Mouse (Mus musculus): ENCODE results near the gene Mrpl2.
A peak's percentile ranks its signal among the peaks of the same experiment; 100 is the strongest.

Gene Mrpl2

DNA sequence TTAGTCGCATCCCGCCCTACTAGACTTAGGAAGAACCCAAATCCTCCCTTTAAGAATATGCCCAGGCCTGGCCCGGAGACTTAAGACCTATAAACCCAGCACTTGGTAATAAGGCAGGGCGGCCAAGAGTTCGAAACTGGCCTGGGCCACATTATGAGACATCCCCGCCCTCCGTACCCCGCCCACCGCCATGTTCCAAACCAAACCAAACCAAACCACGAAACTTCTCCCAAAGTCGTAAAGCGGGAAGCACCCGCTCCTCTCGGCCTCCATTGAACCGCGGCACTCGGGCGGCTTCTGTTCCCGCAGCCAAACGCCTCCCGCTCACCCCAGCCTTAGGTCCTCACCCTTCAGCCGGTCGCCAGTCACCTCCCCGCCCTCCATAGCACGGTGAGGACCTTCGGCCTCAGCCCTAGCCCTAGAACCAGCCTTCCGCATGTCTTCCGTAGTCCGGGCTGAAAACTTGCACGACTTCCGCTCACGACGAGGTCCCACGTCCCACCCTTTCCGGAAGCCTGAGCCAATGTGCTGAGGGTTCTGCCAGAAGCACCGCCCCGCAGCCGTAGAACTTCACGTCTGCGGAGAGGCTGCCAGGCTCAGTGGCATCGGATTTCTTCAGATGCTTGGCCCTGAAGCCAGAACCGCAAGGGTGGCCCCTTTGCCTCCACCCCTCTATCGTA lies 28.0 kb downstream of the Mrpl2 start, which contains the start of gene Rrp36:
Gene Rrp36 (minus strand): TSS at position 503 of the 680 bp plus-strand sequence.
- DNase-seq = peak; percentile 75 to 82

DNA sequence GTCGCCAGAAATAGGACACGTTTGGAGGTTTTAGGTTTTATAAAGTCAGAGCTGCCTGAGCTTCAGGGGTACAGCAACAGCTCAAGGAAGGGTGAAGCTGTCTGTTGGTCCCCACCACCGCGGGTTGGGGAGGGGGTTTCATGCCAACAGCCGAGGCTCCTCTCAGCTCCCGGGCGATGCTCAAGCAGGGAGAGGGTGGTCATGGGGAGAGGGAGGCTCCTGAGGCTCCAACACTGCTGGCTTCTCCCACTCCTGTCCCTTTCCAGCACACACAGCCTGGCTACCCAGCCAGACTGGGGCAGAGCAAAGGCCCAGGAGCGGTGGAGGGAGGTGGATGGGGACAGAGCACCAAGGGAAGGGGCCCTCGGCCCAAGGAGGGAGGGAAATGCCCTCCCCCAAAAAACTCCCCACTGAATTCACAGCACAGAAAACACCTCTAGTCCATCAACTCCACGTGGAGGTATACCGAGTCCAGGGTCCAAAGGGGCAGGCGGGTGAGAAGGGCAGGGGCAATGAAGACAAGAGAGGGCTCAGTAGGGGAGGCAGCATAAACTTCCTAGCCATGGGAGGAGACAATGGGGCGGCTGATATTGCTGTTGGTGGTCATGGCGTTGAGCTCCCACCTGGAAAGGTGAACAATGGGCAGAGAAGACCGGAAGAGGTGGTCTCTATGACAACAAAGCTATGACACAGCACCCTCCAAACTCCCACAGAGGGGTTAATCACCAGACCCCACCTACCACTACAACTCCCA lies 28.7 kb downstream of the Mrpl2 start:
- no peak for DNase-seq

DNA sequence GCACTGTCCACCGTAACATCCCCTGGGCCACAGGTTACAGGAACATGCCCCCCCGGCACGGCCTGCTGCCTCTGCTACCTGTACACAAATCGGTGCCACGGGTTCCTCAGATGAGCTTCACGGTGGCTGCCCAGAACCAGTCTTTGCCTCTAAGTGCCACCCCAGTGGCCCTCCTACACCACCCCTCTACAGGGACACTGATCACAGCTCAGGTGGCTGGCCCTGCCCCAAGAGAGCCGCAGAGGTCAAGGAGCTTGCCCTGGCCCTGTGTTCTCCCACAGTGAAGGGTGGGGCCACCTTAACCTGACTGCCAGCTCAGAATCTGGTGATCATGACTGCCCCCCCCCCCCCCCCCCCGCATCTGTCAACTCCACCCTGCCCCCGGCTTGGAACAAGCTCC lies 32.4 kb downstream of the Mrpl2 start, which contains the start of gene Mea1:
Gene Mea1 (plus strand): TSS at position 378 of the 400 bp plus-strand sequence.
- no peak for DNase-seq

DNA sequence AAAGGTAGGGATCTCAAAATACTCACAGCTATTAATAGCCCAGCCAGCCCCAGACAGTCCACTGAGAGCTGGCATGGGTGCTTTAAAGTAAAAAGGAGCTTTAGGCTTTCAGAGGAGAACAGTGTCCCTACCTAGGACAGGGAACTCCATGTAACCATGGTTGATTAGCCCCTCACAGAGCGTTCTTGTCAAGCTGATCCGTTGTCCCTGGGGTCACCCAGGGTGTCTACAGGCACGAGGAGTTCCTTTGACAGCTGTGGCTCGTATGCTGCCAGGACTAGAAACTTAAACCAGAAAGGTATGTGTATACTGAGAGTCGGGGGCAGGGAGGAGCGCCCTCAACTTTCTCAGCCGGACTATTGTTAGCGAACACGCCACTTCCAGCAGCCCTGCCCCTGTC lies 32.9 kb downstream of the Mrpl2 start:
- DNase-seq = no peak

DNA sequence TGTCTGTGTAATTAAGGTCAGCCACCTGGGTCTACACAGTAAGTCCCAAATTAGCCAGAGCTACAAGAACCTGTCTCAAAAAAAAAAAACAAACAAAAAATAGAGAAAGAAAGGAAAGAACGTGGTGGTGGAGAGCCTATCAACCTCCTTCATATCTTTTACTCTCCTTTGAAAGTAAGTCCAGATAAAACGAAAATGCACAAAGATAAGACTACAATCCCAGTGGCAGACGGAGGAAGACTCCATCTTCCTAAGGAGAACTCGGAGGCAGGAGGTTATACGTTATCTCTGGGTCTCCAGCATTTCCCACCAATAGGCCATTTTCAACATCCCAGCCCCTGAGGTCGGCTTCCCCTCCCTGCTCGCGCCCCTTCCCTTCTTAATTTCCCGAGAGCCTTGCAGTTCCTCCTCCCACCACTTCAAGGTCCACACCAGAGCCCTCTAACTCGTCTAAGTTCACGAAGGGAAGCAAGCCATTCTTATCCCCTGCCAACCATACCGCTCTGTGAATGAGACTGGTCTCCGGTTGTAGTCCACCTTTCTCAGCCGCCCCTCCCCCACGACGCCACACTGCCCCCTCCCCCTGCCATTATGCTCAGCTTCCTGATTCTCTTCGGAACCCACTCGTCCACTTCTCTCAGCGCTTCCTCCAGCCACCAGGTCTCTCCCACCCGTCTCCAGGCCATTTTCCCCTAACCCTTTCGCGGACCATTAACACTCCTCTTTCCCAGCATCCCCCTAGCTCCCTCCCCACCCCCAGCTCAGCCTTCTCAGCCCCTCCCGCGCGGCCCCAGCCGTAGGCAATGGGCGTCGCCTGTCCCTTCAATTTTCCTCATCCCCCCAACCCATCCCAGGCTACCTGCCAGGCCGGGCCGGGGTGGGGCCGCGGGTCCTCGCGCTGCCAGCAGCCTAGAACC lies 34.1 kb downstream of the Mrpl2 start:
- DNase-seq = peak; percentile 29 to 43

DNA sequence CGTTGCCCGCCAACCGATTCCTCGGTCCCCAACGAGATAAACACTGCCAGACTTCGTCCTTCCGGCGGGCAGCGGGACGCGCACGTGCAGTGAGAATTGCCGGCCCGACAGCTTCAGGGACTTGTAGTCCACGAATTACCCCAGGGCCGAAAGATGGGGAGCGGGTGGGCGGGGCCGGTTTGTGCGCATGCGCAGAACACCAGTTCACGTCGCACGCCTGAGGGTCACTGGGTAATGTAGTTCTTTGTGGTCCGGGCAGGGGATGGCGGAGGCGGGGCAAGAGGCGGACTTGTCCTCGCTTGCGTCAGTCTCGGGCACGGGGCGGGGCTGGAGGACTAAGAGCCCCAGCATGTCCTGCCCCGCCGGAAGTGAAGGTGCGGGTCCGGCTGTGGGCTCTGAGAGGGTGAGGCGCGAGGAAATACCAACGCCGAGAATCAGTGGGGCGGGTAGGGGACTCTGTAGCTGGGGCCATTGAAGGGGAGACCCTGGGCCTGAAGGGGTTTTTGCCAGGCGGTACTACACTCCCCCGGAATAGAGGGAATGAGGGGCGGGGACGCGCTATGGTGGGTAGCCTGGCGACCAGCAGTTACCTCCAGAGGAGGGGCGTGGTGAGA lies 34.8 kb downstream of the Mrpl2 start, which contains the start of gene Klhdc3:
Gene Klhdc3 (minus strand): TSS at position 155 of the 614 bp plus-strand sequence.
- DNase-seq = peak; percentile 96 to 97

DNA sequence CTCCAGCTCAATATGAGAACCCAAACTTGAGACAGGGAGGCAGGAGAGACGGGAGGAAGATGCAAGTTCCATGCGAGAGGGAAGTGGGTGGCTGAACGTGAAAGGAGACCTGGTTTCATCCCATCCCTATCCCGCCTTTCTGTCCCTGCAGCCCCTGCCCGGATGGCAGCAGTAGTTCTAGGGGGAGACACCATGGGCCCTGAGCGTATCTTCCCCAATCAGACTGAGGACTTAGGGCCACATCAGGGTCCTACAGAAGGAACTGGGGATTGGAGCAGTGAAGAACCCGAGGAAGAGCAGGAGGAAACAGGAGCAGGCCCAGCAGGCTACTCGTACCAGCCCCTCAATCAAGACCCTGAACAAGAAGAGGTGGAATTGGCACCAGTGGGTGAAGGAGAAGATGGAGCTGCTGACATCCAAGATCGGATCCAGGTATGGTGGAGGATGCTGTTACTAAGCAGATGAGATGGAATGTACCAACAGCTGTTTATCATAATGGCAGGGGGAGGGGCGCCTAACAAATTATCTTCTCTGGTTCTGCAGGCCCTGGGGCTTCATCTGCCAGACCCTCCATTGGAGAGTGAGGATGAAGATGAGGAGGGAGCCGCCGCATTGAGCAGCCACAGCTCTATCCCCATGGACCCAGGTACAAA lies 35.6 kb downstream of the Mrpl2 start:
- no peak for DNase-seq

DNA sequence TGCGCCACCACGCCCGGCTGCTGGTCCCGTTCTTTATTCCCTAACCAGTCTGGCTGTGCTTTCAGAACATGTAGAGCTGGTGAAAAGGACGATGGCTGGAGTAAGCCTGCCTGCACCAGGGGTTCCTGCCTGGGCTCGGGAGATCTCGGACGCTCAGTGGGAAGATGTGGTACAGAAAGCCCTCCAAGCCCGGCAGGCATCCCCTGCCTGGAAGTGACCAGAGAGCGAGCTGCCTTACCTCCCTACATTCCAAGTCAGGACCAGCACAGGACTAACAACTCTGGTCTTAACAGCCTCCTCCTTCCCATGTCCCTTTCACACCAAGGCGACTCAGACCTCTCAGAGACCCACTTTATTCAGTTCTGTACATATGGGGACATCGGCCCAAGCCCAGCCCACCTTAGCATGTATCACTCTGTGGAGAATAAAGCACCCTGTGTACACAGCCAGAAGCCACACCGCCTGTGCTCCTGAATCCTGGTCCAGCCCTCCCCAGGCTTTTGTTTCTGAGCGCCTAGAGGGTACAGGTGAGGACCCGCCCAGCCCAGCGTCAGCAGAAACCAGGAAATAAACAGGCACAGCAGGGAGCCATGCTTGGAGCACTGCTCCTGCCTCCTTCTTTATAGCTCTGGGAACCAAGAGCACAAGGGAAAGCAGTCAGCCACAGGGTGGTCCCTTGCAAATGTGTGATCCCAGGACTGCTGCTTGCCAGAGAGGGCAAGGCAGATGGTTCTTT lies 36.8 kb downstream of the Mrpl2 start:
- DNase-seq = no peak

DNA sequence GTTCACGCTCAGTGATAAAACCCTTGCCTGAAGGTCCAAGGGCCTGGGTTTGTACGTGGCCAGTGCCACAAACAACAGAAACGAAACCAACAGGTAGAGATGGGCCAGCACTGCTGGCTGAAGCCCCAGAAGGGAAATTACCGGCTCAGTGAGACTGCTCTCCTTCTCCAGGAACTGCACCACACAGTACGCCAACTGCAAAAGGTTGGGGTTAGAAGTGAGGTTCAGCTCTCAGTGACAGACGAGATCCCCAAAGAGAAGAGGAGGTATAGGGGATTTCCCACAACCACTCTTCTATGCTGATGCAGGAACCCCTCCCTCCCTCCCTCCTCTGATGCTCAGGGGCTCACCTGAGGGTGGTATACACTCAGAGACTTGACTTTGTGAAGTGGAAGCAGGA lies 39.9 kb downstream of the Mrpl2 start:
- no peak for DNase-seq

DNA sequence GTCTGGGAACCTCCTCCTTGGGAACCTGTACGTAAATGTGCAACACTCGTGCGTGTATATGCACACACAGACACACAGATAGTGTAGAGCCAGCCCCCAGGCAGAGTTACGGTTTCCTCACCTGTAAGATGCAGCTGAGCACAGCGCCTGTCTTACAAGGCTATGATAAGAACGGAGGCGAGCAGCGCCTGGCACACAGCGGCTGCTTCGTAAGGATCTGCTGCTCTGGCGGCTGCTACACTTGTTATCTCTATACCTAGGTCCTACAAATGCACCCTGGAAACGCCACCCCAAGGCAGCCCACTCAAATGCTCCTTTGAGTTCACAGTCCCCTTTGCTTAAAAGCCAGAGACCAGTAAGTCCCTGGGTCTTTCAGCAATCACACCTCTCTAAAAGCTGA lies 44.6 kb downstream of the Mrpl2 start:
- no peak for DNase-seq

DNA sequence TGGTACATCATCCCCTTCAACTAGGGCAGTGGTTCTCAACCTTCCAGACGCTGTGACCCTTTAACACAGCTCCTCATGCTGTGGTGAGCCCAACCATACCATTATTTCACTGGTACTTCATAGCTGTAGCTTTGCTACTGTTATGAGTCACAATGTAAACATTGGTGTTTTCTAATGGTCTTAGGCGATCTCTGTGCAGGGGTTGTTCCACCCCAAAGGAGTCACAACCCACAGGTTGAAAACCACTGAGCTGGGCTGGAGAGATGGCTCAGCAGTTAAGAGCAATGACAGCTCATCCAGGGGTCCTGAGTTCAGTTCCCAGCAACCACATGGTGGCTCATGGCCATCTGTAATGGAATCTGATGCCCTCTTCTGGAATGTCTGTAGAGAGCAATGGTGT lies 45.4 kb downstream of the Mrpl2 start:
- no peak for DNase-seq

DNA sequence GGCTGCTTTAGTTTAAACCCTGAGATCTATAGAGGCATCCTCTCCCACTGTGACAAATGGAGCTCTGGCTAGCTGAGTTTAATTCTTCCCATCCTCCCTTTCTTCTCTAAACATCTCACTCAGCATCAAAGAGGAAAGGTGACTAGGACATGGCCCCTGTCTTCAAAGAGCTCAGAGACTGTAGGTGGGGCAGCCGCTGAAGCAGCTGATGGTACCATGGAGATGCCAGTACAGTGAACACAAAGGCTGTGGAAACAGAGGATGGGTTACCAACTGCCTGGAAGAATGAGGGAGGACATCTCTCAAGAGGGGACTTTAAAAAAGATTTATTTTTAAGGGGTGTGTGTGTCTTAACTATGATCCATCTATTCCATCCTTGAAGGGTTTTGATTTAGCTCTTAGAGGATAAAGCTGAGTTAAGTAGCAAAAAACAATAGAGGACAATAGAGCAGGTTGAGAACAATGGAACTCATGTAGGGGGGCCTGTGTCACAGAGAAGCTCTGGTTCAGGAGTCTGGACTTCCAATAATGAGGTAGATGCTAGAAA lies 48.6 kb downstream of the Mrpl2 start:
- no peak for DNase-seq

DNA sequence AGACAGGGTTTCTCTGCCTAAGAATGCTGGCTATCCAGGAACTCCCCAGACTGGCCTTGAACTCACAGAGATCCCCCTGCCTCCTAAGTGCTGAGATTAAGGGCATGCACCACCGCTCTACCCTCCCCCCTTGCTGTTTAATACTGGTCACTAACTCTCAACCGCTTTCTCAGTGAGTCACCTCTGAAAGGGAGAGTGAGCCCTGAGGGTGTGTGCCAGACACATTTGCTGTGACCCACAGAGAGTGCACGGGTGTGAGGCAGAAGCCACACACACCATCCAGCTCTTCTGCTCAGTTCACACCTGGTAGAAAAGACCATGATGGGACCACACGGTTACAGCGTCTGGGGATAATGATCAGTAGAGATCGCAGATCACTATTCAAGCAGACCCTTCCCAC lies 52.5 kb downstream of the Mrpl2 start:
- DNase-seq = no peak

DNA sequence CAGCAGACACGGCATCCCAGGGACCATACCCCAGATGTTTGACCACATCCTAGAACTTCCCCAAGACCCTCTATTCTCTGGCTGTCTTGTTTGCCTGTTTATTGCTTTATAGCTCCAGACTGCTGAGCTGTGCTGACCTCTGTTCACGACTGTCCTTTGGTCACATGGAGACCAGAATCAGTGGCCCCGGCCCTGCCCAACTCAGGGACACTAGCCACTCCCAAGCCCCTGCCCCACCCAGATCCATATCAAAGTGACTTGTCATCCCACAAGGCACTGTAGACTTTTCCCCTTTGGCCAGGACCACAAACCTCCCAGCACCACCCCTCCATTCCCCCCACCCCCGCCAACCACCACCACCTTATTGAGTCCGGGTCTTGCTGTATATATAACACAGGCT lies 53.2 kb downstream of the Mrpl2 start:
- DNase-seq = no peak

Measured in spleen, adult 18-20 months (tissue).